Mouse (Mus musculus) kidney, embryonic 16.5 days (tissue): ENCODE results near the gene Clec4a2. TPM values are rescaled to one million over a fixed set of nuclear protein-coding genes. Genes with fewer than 3 reads are reported as not detected.
"Not testable (repeated sequence)": the region's sequence is repeated elsewhere in the genome, so short reads cannot be mapped to it uniquely, and the experiment has no call there.

Experiments
- ATAC-seq: fragments of 200-750 bp; cut with Nextera tagmentation; 2 replicates; pipeline ENCODE4 v1.8.0; 2017; ENCODE audit warnings: moderate TSS enrichment; ENCODE audit not compliant: low FRiP score, low TSS enrichment
- H3K27ac ChIP-seq: fragments of 300-500 bp; sonication (generic); 2 replicates; pipeline ENCODE4 v1.5.1; 2014; ENCODE audit warnings: low read length
- H3K27me3 ChIP-seq: fragments of 300-500 bp; sonication (generic); 2 replicates; pipeline ENCODE4 v1.6.1; 2014; ENCODE audit warnings: low read length, control low read depth, mixed read lengths; ENCODE audit not compliant: insufficient read depth
- H3K36me3 ChIP-seq: fragments of 300-500 bp; sonication (generic); 2 replicates; pipeline ENCODE4 v1.6.1; 2014; ENCODE audit warnings: low read length, control low read depth, mixed read lengths; ENCODE audit not compliant: insufficient read depth
- H3K4me1 ChIP-seq: fragments of 300-500 bp; sonication (generic); 2 replicates; pipeline ENCODE4 v1.6.1; 2014; ENCODE audit warnings: low read length, control low read depth, mixed read lengths; ENCODE audit not compliant: insufficient read depth
- H3K4me2 ChIP-seq: fragments of 300-500 bp; sonication (generic); replicated peaks from 2 replicates; pipeline ENCODE4 v1.6.1; 2014; ENCODE audit warnings: low read depth, low read length
- H3K4me3 ChIP-seq: fragments of 300-500 bp; sonication (generic); 2 replicates; pipeline ENCODE4 v1.5.1; 2014; ENCODE audit warnings: mild to moderate bottlenecking, low read length
- H3K9ac ChIP-seq: fragments of 300-500 bp; sonication (generic); replicated peaks from 2 replicates; pipeline ENCODE4 v1.6.1; 2014; ENCODE audit warnings: low read length
- H3K9me3 ChIP-seq: fragments of 300-500 bp; sonication (generic); 2 replicates; pipeline ENCODE4 v1.6.1; 2016; ENCODE audit warnings: low read length, control low read depth
- WGBS: fragments of 180-500 bp; shearing (Covaris S2); extraction: QIAGEN DNeasy Blood & Tissue Kit; methylation state at CpG from one replicate; pipeline ENCODE4 v1.1.7; 2014; 5-methylcytosine and 5-hydroxymethylcytosine counted together
- polyA plus RNA-seq: library from polyadenylated mRNA; unstranded; fragments of >200 nt; fragmentation: Nextera tagmentation; extraction: Ambion mirVana; gene quantifications from 2 replicates; pipeline ENCODE4 v1.2.1, GENCODE M21; 2015

Clec4a2 gene
- polyA plus RNA-seq: 2.2 and 2.6 TPM in 2 replicates

DNA sequence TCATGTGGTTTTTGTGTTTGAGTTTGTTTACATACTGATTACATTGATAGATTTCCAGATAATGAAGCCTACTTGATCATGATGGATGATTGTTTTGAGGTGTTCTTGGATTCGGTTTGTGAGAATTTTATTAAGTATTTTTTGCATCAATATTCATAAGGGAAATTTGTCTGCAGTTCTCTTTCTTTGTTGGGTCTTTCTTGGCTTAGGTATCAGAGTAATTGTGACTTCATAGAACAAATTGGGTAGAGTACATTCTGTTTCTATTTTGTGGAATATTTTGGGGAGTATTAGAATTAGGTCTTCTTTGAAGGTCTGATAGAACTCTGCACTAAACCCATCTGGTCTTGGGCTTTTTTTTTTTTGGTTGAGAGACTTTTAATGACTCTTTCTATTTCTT, at the start of gene Clec4a2:
Clec4a2 (plus strand) TSS at position 301 of the 400 bp plus-strand sequence.
- H3K36me3 ChIP-seq, ATAC-seq, H3K4me3 ChIP-seq, H3K4me2 ChIP-seq, H3K27ac ChIP-seq, H3K9me3 ChIP-seq, H3K4me1 ChIP-seq, H3K9ac ChIP-seq, H3K27me3 ChIP-seq: not testable (repeated sequence)
- 70% methylated on average over 1 of the region's 1 CpGs for WGBS

DNA sequence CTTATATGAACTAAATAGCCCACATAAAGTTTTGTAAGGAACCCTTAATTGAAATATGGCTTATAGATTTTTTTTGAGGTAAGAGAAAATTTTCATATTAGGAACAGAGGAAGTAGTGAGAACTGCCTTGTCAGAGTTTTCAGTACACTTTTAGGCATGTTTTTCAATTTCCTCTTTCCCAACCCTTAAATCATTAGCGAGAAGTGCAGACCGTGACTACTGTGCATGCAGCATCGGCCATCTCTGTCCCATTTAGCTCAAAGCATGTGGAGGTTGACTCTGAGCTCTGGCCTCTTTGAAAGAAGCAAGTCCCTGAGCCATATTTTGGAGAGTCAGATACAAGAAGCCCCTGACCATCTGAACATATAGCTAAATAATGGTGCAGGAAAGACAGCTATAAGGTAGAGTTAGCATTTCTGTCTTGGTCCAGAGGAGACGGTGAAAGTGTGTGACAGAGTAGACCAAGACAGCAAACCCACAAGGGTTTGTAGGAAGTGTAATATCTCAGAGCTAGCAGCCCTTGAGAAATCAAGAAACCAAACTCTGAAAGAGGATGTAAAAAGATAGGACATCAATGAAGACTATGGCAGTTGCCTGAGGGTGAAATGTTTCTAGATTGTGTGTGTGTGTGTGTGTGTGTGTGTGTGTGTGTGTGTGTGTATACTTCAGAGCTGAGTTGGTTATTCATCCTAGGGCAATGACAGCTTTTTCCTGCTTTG, 10.9 kb upstream of the Clec4a2 start:
- H3K27ac ChIP-seq: no peak overlapping the region
- ATAC-seq: no peak
- 79% methylated on average over 4 of the region's 4 CpGs for WGBS

DNA sequence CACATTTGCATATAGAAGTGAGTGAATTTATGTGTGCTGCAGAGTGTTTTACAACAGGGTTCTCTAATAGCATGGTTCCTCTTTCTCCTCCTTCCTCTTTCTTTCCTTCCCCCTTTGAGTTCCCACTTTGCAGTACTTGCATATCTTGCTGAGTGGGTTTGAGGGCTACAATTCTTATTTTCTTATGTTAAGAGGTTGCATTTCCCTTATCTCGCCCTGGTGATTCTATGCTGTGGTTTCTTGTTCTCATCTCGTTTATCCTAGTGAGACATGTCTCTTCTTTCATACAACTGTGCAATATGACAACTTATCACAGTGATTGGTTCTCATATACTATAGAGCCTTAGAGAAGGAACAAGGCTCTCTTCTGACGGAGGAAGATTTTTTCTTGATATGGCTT, 17.0 kb downstream of the Clec4a2 start:
- H3K36me3 ChIP-seq: no peaks in the 10 kb centered on the region
- no peak overlapping the region for H3K9ac ChIP-seq
- H3K4me2 ChIP-seq: no peak overlapping the region
- 72% methylated on average over 3 of the region's 3 CpGs for WGBS
- no peak for ATAC-seq
- no peaks in the 10 kb centered on the region for H3K9me3 ChIP-seq
- no peaks in the 10 kb centered on the region for H3K27me3 ChIP-seq
- H3K27ac ChIP-seq: no peak overlapping the region
- H3K4me3 ChIP-seq: no peak overlapping the region
- no peaks in the 10 kb centered on the region for H3K4me1 ChIP-seq

More for the DNA sequence above, 10.9 kb upstream of the Clec4a2 start:
- no peak overlapping the region for H3K9ac ChIP-seq
- no peaks in the 10 kb centered on the region for H3K4me1 ChIP-seq
- no peaks in the 10 kb centered on the region for H3K36me3 ChIP-seq
- no peak overlapping the region for H3K4me3 ChIP-seq
- H3K9me3 ChIP-seq: no peaks in the 10 kb centered on the region
- H3K27me3 ChIP-seq: no peaks in the 10 kb centered on the region
- H3K4me2 ChIP-seq: no peak overlapping the region

DNA sequence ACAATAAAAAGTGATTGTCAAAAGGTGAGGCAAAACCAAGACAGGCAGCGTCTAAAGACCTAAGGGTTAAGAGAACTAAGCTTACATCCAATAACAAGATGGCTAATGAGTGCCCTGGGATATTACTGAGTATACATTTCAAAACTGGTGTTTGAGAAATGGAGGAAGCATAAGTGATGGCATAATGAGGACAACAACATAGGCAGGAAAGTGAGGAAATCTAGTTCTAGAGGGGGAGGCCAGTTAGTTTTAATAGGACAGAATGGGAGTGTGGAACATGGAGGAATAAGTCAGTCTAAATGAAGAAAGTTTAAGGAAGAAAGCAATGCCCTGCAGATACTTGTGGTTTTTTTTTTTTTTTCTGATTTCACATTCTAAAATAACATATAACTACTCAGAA, 20.9 kb downstream of the Clec4a2 start:
- Histone ChIP-seq H3K4me2 (no peak overlapping the region), H3K36me3 (no peaks in the 10 kb centered on the region), H3K27me3 (no peaks in the 10 kb centered on the region), H3K27ac (no peak overlapping the region), H3K4me3 (no peak overlapping the region), H3K9ac (no peak overlapping the region), H3K9me3 (no peaks in the 10 kb centered on the region), H3K4me1 (no peaks in the 10 kb centered on the region)
- ATAC-seq: no peak
- WGBS: 88% methylated on average over 1 of the region's 1 CpGs

DNA sequence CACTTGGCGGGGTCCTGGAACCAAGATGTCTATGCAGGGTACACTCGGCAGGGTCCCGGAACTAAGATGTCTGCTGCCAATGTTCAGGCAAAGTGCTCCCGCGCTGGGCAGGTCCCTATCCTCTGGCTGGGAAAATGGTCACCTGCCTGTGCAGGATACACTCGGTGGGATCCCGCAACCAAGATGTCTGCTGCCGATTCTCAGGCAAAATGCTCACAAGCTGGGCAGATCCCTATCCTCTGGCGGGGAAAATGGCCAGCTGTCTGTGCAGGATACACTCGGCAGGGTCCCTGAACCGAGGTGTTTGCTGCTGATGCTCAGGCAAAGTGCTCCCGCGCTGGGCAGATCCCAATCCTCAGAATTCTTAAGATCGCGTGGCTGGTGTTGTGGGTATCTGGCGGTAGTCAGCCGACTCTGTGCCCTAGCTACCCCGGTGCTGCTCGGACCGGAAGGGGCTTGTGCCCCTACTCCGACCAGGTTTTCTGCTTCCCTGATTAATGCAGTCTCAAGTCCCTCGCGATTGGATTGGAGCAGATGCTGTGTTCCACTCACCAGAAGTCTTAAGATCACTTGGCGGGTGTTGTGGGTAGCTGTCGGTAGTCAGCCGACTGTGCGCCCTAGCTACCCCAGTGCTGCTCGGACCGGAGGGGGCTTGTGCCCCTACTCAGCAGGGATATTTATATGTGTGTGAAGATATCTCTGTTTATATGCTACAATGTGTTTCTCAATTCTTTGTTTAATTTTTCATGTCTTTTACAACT, 31.7 kb downstream of the Clec4a2 start:
- not testable (repeated sequence) for H3K4me1 ChIP-seq, ATAC-seq, H3K27ac ChIP-seq, H3K27me3 ChIP-seq, H3K9ac ChIP-seq, H3K9me3 ChIP-seq, H3K4me2 ChIP-seq, H3K36me3 ChIP-seq, H3K4me3 ChIP-seq
- WGBS: 72% methylated on average over 29 of the region's 29 CpGs

DNA sequence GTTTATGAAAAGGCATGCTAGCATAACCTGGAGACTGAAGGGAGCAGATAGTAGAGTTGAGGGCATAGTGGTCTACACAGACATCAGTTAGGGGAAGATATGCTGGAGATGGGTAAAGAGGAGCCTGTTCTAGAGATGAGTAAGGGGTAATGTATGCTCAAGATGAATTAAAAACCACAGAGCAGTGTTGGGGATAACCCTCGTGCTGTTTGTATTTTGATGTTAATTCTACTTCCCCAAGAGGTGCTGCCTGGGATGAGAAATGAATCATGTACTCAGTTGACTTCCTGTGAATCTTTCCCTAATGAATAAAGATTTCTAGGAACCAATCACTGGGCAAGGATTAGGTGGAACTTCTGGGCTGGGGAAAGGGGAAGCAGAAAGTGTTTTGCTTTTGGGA, 63.9 kb downstream of the Clec4a2 start:
- H3K4me2 ChIP-seq: no peak overlapping the region
- no peaks in the 10 kb centered on the region for H3K36me3 ChIP-seq
- ATAC-seq: no peak
- H3K27me3 ChIP-seq: no peaks in the 10 kb centered on the region
- H3K27ac ChIP-seq: no peak overlapping the region
- no peaks in the 10 kb centered on the region for H3K4me1 ChIP-seq
- no peak overlapping the region for H3K4me3 ChIP-seq
- H3K9me3 ChIP-seq: no peaks in the 10 kb centered on the region
- H3K9ac ChIP-seq: no peak overlapping the region
- 48% methylated on average over 1 of the region's 1 CpGs for WGBS

DNA sequence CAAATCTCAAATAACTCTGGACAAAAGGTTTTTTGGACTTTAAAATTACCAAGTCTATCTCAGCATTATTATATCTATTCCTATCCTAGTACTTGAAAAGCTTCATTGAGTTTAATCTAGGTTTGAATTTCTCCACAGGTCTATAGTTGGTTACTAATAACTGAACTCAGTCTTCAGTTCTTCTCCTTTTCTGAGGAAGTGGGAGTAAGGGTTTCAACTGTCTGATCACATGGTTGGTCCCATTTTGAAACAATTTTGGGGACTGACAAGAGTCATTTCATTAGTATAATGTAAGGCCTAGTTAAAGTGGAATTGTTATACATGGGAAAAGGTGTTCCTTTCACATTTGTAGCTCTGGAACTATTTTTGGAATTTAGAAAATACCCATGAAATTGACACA, 64.8 kb downstream of the Clec4a2 start:
- Histone ChIP-seq H3K9me3 (no peaks in the 10 kb centered on the region), H3K4me2 (no peak overlapping the region), H3K27me3 (no peaks in the 10 kb centered on the region), H3K27ac (no peak overlapping the region), H3K4me3 (no peak overlapping the region), H3K4me1 (no peaks in the 10 kb centered on the region), H3K36me3 (no peaks in the 10 kb centered on the region), H3K9ac (no peak overlapping the region)
- ATAC-seq: no peak

DNA sequence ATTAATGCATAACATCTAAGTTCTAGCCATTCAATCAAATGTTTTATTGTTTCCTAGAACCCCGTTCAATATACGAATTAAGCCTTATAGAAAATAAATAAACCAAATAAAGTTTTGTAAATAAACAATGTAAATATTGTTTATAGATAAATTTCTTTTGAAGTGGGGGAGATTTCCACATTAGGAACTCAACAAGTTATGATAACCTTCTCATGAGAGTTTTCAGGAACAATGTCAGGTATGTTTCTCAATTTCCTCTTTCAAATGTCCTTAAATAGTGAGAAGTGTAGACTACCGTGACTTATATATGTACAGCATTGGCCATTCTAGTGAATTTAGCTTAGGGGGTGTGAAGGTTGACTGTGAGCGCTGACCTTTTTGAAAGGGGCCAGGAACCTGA, 66.4 kb downstream of the Clec4a2 start, which contains the start of gene Clec4b2:
Clec4b2 (plus strand) TSS at position 301 of the 400 bp plus-strand sequence.
- H3K27me3 ChIP-seq: no peaks in the 10 kb centered on the region
- ATAC-seq: no peak
- no peak within 1 kb of the TSS for H3K27ac ChIP-seq
- H3K4me1 ChIP-seq: no peaks in the 10 kb centered on the region
- H3K9me3 ChIP-seq: no peaks in the 10 kb centered on the region
- H3K9ac ChIP-seq: no peak within 1 kb of the TSS
- 94% methylated on average over 4 of the region's 4 CpGs for WGBS
- H3K4me3 ChIP-seq: no peak within 1 kb of the TSS
- no peak within 1 kb of the TSS for H3K4me2 ChIP-seq
- no peaks in the 10 kb centered on the region for H3K36me3 ChIP-seq

DNA sequence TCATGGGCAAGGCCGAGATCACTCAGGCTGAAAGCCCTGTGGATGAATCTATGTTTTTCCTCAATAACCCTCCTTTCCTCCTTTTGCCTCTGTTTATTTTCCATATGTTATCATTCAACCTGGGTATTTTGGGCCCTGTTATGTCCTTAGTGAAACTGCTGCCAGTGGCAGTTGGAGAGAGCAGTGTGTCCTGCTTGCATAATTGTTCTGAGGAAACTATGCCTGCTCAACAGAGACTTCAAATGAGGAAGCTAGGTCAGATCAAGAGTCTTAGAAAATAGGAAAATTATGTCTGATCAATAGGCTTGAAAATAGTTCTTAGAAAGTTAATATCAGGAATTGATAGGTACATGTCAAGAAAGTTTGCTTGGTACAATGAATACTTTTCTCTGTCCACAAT, 69.3 kb downstream of the Clec4a2 start:
- Histone ChIP-seq H3K27me3 (no peaks in the 10 kb centered on the region), H3K36me3 (no peaks in the 10 kb centered on the region), H3K4me3 (no peak overlapping the region), H3K4me2 (no peak overlapping the region), H3K4me1 (no peaks in the 10 kb centered on the region), H3K27ac (no peak overlapping the region), H3K9me3 (no peaks in the 10 kb centered on the region), H3K9ac (no peak overlapping the region)
- WGBS: 93% methylated on average over 1 of the region's 1 CpGs
- ATAC-seq: no peak

DNA sequence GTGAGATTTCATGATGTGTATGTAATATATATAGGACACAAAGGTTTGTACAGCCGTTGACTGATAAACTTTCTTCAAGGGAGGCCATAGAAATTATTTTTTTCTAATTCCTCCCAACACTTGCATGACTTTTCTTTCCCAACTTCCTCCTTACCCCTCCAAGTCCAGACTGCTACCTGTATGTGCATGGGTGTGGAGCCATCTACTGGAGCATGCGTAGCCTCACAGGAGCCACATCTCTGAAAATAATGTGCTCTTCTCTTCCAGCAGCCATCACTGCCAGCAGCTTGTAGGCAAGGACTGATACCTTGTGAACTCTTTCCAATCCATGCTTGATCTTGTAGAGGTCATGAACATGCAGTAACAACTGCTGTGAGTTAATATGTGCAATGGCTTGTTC, 78.6 kb downstream of the Clec4a2 start:
- H3K27ac ChIP-seq, H3K36me3 ChIP-seq, H3K9me3 ChIP-seq, ATAC-seq, H3K4me1 ChIP-seq, H3K4me2 ChIP-seq, H3K9ac ChIP-seq, H3K4me3 ChIP-seq, H3K27me3 ChIP-seq: not testable (repeated sequence)
- WGBS: 68% methylated on average over 2 of the region's 2 CpGs
